Mouse (Mus musculus): Measurements from ENCODE around the gene Gpr3. TPM values are rescaled to one million over a fixed set of nuclear protein-coding genes. Genes with fewer than 3 reads are reported as not detected.

The Gpr3 gene
- polyA plus RNA-seq, 1 experiment from 2014 or later = 0.22 TPM

DNA sequence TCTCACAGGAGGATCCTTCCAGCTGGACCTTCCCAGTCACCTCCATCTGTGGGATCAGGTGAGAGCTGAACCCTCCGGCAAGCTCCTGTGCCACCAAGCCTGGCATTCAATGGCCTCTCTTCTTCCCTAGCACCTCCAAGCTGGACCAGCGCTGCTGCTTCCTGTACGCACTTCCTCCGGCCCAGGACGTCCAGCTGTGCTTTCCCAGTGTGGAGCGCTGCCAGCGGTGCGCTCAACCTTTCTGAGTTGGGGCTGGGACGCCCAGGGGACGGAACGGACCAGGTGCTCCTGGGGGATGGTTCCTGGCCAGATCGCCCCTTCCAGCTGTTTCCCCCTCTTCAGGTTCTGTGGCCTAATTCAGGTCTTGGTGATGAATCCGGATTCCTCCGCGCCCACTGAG is 34.7 kb upstream of the Gpr3 start:
- Histone ChIP-seq H3K27me3 (peaks cover 97% of the 10 kb centered on the region), H3K4me1 (replicated peaks) (peaks cover 15% of the 10 kb centered on the region), H3K4me3 (replicated peaks) (no peak overlapping the region), H3K9me3 (no peaks in the 10 kb centered on the region), H3K4me2 (replicated peaks) (no peak overlapping the region), H3K9ac (replicated peaks) (no peak overlapping the region), H3K36me3 (no peaks in the 10 kb centered on the region), H3K27ac (no peak overlapping the region)
- ATAC-seq = no peak
- WGBS = 22% methylated on average over 15 of the region's 15 CpGs

DNA sequence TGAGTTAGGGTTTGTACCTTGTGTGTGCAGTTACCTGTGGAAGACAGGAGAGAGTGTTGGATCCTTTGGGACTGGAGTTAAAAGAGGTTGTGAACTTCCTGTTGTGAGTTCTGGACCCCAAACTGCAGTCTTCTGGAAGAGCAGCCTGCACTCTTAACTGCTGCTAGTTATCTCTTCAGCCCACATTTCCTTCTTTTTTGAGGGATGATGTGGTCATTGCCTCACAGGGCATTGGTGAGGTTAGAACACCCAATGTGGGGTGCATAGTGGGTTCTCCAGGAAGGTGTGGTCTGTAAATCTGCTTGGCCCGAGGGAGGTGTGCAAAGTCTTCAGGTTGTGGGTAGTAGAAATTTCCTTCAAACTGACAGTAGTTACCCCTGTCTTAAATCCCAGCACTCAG is 32.0 kb upstream of the Gpr3 start:
- no peak for ATAC-seq

DNA sequence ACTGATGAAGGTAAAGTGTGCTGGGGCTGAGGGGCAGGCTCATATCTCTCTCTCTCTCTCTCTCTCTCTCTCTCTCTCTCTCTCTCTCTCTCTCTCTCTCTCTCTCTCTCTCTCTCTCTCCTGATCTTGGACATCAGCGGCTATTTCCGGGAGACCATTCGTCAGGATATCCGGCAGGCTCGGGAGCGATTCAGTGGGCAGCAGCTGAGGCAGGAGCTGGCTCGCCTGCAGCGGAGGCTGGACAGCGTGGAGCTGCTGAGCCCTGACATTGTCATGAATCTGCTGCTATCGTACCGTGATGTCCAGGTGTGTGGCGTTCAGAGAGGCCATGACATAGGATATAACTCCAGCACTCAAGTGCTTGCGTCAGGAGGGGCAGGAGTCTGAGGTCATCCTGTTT is 31.2 kb upstream of the Gpr3 start:
- 66% methylated on average over 12 of the region's 13 CpGs for WGBS
- no peaks in the 10 kb centered on the region for H3K9me3 ChIP-seq
- H3K27me3 ChIP-seq = peaks cover 97% of the 10 kb centered on the region
- ATAC-seq = no peak
- peaks cover 15% of the 10 kb centered on the region for H3K4me1 ChIP-seq (replicated peaks)
- no peak overlapping the region for H3K27ac ChIP-seq
- no peaks in the 10 kb centered on the region for H3K36me3 ChIP-seq
- H3K9ac ChIP-seq (replicated peaks) = no peak overlapping the region
- H3K4me3 ChIP-seq (replicated peaks) = no peak overlapping the region
- no peak overlapping the region for H3K4me2 ChIP-seq (replicated peaks)

More for the DNA sequence above, 32.0 kb upstream of the Gpr3 start:
- Histone ChIP-seq H3K4me1 (replicated peaks) (peaks cover 15% of the 10 kb centered on the region), H3K27ac (no peak overlapping the region), H3K9me3 (no peaks in the 10 kb centered on the region), H3K9ac (replicated peaks) (no peak overlapping the region), H3K36me3 (no peaks in the 10 kb centered on the region), H3K27me3 (peaks cover 96% of the 10 kb centered on the region), H3K4me2 (replicated peaks) (no peak overlapping the region), H3K4me3 (replicated peaks) (no peak overlapping the region)
- WGBS = 94% methylated on average over 1 of the region's 1 CpGs

DNA sequence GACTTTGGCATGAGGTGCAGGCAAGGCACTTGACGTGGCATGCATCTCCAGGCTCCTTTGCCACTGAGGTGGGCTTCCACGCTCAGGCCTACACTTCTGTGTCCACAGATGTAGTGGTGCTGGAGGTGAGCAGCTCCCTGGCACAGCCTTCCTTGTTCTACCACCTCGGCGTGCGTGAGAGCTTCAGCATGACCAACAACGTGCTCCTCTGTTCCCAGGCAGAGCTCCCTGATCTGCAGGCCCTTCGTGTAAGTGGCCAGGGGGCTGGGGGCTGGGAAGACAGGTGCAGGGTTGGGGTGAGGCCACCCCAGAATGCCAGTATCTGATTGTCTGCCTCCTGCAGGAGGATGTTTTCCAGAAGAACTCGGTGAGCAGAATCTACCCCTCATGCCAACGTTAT is 30.4 kb upstream of the Gpr3 start:
- peaks cover 88% of the 10 kb centered on the region for H3K27me3 ChIP-seq
- WGBS = 64% methylated on average over 9 of the region's 9 CpGs
- H3K4me2 ChIP-seq (replicated peaks) = no peak overlapping the region
- H3K4me3 ChIP-seq (replicated peaks) = no peak overlapping the region
- H3K9ac ChIP-seq (replicated peaks) = no peak overlapping the region
- H3K9me3 ChIP-seq = no peaks in the 10 kb centered on the region
- no peak for ATAC-seq
- H3K27ac ChIP-seq = no peak overlapping the region
- H3K36me3 ChIP-seq = no peaks in the 10 kb centered on the region
- H3K4me1 ChIP-seq (replicated peaks) = peaks cover 15% of the 10 kb centered on the region

DNA sequence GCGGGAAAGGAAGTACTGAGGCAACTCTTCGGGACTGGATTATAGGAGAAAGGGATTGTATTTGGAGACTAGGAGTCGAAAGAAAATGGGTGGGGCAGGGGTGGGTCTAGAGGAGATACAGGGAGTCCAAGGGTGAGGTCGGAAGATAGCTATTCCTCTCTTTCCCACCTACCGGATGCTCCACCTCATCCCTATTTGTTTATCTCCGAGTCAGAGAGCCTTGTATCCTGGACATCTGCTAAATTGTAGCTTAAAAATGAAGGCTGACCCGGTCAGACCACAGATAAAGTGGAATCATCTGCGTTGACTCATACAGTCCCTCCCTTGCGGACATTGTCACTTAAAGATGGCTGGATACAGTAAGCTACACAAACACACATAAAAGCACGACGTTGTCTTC is 29.6 kb upstream of the Gpr3 start:
- Histone ChIP-seq H3K4me3 (replicated peaks) (peak overlapping the region; percentile 50), H3K27me3 (peaks cover 80% of the 10 kb centered on the region), H3K9ac (replicated peaks) (no peak overlapping the region), H3K9me3 (no peaks in the 10 kb centered on the region), H3K27ac (no peak overlapping the region), H3K4me1 (replicated peaks) (peaks cover 15% of the 10 kb centered on the region), H3K4me2 (replicated peaks) (peak overlapping the region; percentile 81), H3K36me3 (no peaks in the 10 kb centered on the region)
- 0 out of 2 replicates have a peak, but pooled peaks have one; percentile 3 for ATAC-seq
- WGBS = 38% methylated on average over 11 of the region's 11 CpGs

DNA sequence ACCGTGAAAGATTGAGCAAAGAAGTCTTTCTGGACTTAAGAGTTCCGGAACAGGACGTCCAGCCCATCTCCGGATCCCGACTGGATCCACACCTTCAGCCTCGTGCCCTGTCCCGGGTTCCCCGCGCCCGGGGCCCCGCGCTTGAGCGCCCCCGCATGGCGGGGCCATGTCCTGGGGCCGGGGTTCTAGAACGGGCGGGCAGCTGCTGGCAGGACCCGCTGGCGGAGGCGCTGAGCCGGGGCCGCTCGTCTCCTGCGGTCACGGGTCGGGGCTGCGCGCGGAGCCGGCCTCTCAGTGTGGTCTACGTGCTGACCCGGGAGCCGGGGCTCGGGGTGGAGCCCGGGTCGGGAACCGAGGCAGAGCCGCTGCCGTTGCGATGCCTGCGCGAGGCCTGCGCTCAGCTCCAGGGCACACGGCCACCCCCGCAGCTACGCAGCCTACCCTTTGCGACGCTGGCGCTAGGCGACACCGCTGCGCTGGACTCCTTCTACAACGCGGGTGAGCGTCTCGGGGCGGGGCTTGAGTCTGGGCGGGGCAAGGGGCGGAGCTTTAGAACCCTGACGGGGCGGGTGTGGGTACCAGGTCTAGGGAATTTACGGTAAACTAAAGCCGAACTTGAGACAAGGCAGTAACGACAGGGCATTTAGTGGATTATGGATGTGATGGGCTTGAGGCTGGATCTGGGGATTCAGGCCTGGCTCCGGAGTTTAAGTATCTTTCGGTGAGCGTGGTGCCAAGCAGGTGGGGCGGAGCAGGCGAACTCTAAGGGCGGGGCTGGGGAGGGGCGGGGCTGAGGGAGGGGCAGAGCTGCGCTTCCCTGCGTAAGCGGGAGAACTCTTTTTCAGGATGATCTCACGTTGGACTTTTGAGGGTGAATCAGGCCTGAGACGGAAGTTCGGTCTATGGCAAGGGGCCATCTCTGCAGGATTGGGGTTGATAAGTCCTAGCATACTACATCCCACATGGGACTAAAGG is 28.9 kb upstream of the Gpr3 start:
- ATAC-seq = peak; percentile 94
- no peak overlapping the region for H3K27ac ChIP-seq
- H3K4me3 ChIP-seq (replicated peaks) = peak overlapping the region; percentile 50
- peak overlapping the region; percentile 64 for H3K9ac ChIP-seq (replicated peaks)
- H3K27me3 ChIP-seq = peaks cover 78% of the 10 kb centered on the region
- H3K9me3 ChIP-seq = no peaks in the 10 kb centered on the region
- no peaks in the 10 kb centered on the region for H3K36me3 ChIP-seq
- under 1% methylated on average over 73 of the region's 78 CpGs for WGBS
- H3K4me2 ChIP-seq (replicated peaks) = peak overlapping the region; percentile 81
- peaks cover 15% of the 10 kb centered on the region for H3K4me1 ChIP-seq (replicated peaks)

DNA sequence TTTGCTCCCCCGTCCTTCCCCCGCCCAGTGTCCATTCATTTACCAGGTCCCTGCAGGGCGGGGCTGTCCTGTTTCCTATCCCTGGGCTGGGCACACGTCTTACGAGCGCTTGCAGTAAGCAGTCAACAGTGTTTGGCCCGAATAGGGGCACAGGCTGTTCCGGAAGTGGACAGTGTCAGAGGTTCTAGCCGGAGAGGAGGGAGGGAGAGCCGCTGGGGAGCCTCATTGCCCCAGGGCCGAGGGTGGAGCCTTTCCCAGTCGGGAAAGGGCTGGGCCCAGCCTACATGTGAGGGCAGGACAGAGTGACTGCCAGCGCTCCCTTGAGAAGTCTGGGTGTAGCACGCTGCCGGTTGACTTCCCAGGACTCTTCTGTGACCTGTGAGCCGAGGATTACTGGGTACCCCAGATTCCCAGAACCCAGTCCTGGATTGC is 28.2 kb upstream of the Gpr3 start, which contains the start of gene Map3k6:
Map3k6 (plus strand) TSS at position 329 of the 432 bp plus-strand sequence.
- Histone ChIP-seq H3K36me3 (no peaks in the 10 kb centered on the region), H3K4me2 (replicated peaks) (peak within 1 kb of the TSS; percentile 81), H3K9ac (replicated peaks) (peak within 1 kb of the TSS; percentile 64), H3K27me3 (peaks cover 71% of the 10 kb centered on the region), H3K9me3 (no peaks in the 10 kb centered on the region), H3K4me1 (replicated peaks) (peaks cover 15% of the 10 kb centered on the region), H3K27ac (no peak within 1 kb of the TSS), H3K4me3 (replicated peaks) (peak within 1 kb of the TSS; percentile 50)
- WGBS = 3% methylated on average over 16 of the region's 16 CpGs
- ATAC-seq = peak; percentile 31

DNA sequence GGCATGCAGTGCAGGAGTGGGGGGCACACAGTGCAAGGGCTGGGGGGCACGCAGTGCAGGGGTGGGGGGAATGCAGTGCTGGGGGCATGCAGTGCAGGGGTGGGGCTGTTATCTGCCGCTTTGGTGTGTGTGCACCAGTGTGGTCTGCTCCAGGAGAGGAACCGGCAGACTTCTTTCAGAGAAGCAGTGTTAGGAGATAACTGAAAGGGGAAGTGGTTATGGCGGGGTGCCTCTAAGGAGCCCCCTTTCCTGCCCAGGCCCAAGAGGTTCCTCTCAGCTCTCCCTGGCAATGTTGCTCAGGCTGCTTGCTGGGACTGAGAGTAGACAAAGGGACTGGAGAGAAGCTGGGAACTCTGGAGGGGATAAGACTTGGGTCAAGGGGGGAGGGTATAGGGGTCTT is 25.6 kb upstream of the Gpr3 start:
- Histone ChIP-seq H3K4me1 (replicated peaks) (peaks cover 15% of the 10 kb centered on the region), H3K4me2 (replicated peaks) (no peak overlapping the region), H3K9me3 (no peaks in the 10 kb centered on the region), H3K9ac (replicated peaks) (no peak overlapping the region), H3K36me3 (no peaks in the 10 kb centered on the region), H3K4me3 (replicated peaks) (no peak overlapping the region), H3K27ac (no peak overlapping the region), H3K27me3 (peaks cover 46% of the 10 kb centered on the region)
- ATAC-seq = no peak
- 90% methylated on average over 4 of the region's 4 CpGs for WGBS

DNA sequence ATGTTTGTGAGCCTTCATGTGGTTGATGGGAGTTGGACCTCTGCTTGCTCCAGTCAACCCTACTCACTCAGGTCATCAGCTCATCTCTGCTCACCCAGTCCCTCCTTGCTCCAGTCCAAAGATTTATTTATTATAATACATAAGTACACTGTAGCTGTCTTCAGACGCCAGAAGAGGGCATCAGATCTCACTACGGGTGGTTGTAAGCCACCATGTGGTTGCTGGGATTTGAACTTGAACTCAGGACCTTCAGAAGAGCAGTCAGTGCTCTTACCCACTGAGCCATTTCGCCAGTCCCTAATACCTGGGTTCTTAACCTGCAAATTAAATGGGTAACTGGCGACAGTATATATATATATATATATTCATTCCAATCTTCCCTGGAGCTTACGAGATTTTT is 23.1 kb upstream of the Gpr3 start:
- no peak for ATAC-seq
- peaks cover 2% of the 10 kb centered on the region; the same call in 1 of the 2 replicates for H3K4me1 ChIP-seq (replicated peaks)
- H3K36me3 ChIP-seq = no peaks in the 10 kb centered on the region
- WGBS = 78% methylated on average over 5 of the region's 5 CpGs
- H3K27ac ChIP-seq = no peak overlapping the region
- no peak overlapping the region for H3K9ac ChIP-seq (replicated peaks)
- H3K27me3 ChIP-seq = peaks cover 22% of the 10 kb centered on the region
- H3K9me3 ChIP-seq = no peaks in the 10 kb centered on the region
- no peak overlapping the region for H3K4me2 ChIP-seq (replicated peaks)
- H3K4me3 ChIP-seq (replicated peaks) = no peak overlapping the region

DNA sequence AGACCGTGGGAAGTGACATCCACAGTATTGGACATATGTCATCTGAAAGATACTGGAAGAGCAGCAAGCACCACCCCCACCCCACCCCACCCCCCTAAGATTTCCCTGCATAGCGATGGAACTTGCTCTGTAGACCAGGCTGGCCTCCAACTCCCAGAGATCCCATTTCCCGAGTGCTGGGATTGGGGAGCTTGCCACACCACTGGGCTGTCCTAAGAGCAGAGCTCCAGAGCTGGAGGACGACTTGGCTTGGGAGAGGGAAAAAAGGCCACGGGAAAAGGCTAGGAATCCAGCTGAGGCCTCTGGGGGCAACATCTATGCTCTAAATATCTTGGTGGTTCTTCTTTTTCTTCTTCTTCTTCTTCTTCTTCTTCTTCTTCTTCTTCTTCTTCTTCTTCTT is 22.4 kb upstream of the Gpr3 start:
- WGBS = 66% methylated on average over 5 of the region's 5 CpGs
- H3K4me3 ChIP-seq (replicated peaks) = no peak overlapping the region
- no peaks in the 10 kb centered on the region for H3K36me3 ChIP-seq
- H3K9ac ChIP-seq (replicated peaks) = no peak overlapping the region
- H3K4me2 ChIP-seq (replicated peaks) = no peak overlapping the region
- peaks cover 16% of the 10 kb centered on the region for H3K27me3 ChIP-seq
- ATAC-seq = no peak
- H3K4me1 ChIP-seq (replicated peaks) = peaks cover 3% of the 10 kb centered on the region; the same call in 1 of the 2 replicates
- H3K27ac ChIP-seq = no peak overlapping the region
- no peaks in the 10 kb centered on the region for H3K9me3 ChIP-seq

DNA sequence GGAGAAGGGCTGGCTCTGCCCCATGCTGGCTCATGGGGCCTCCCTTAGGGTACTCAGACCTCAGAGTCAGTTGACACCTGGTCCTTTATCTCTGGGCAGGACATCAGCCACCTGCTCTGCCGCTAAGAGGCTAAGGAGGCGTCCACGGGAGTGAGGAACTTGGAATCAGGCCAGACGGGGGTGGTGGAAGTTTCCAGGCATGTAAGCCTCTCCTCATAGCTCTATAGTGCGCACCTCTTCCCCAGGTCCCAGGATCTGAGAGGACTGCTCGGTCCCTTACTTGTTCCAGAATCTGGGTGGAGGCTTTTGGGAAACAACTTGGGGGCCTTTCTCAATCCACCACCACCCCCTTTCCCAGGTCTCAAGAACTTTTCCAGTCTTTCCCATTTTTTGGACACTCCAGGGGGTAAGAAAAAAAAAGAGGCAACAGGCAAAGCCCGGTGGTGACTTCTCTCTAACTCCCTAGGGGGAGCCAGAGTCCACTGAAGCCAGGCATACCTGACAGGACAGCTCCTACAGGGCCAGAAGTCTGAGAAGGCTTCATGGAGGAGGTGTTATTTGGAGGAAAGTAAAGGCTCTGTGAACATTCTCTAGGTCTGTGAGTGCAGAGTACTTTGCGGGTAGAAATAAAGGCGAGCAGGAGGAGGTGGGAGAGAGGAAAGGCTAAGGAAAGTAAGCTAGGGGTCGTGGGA is 21.1 kb upstream of the Gpr3 start:
- Histone ChIP-seq H3K36me3 (no peaks in the 10 kb centered on the region), H3K9ac (replicated peaks) (no peak overlapping the region), H3K4me2 (replicated peaks) (no peak overlapping the region), H3K9me3 (no peaks in the 10 kb centered on the region), H3K4me1 (replicated peaks) (peaks cover 5% of the 10 kb centered on the region; the same call in 1 of the 2 replicates), H3K27me3 (peaks cover 4% of the 10 kb centered on the region; the same call in 1 of the 2 replicates), H3K4me3 (replicated peaks) (no peak overlapping the region), H3K27ac (no peak overlapping the region)
- WGBS = 39% methylated on average over 10 of the region's 10 CpGs
- no peak for ATAC-seq

DNA sequence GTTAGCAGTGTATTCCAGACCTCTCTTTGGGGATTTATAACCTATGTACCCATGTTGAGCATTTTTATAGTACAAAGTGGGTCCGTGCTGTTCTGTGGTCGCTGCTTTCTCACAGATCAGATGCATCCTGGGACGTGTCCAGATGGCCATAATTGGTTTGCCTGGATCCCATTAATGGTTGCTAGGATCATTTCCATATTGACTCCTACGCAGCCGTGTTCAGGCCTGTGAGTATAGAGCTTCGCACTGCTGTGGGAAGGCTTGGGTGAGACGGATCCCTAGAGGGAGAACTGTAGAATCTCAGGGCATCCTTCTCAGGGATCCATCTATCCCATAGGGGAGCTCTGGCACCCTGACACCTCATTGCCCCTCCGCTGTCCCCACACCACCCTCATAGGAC is 17.2 kb upstream of the Gpr3 start:
- H3K36me3 ChIP-seq = no peaks in the 10 kb centered on the region

More for the DNA sequence above, 17.2 kb upstream of the Gpr3 start:
- ATAC-seq = no peak
- no peaks in the 10 kb centered on the region for H3K27me3 ChIP-seq
- no peak overlapping the region for H3K4me3 ChIP-seq (replicated peaks)
- no peak overlapping the region for H3K9ac ChIP-seq (replicated peaks)
- no peak overlapping the region for H3K27ac ChIP-seq
- 64% methylated on average over 8 of the region's 8 CpGs for WGBS
- no peak overlapping the region for H3K4me2 ChIP-seq (replicated peaks)
- H3K9me3 ChIP-seq = no peaks in the 10 kb centered on the region
- H3K4me1 ChIP-seq (replicated peaks) = peaks cover 5% of the 10 kb centered on the region; the same call in 1 of the 2 replicates

All from midbrain, embryonic 13.5 days (tissue).